Mouse (Mus musculus): Measurements from ENCODE around the gene Tppp2.

GRCm38 (mm10) chr14:51892191-51892939 is 25.9 kb upstream of the Tppp2 start, which contains the start of gene Slc39a2:
- no peak for TF ChIP-seq POLR2A (IDR thresholded peaks at IDR 0.05; ENCODE audit: low read depth, low read length)
- TF ChIP-seq CTCF (IDR thresholded peaks at IDR 0.05; ENCODE audit: extremely low read depth, insufficient read depth, insufficient read length, insufficient replicate concordance), result no peak

All from spleen, adult 2 months (tissue).